Mouse (Mus musculus): ENCODE data around the gene Impdh2. TPM values are rescaled to one million over a fixed set of nuclear protein-coding genes. Genes with fewer than 3 reads are reported as not detected.

Impdh2 gene
- polyA plus RNA-seq, 1 experiment, result 207 TPM

DNA sequence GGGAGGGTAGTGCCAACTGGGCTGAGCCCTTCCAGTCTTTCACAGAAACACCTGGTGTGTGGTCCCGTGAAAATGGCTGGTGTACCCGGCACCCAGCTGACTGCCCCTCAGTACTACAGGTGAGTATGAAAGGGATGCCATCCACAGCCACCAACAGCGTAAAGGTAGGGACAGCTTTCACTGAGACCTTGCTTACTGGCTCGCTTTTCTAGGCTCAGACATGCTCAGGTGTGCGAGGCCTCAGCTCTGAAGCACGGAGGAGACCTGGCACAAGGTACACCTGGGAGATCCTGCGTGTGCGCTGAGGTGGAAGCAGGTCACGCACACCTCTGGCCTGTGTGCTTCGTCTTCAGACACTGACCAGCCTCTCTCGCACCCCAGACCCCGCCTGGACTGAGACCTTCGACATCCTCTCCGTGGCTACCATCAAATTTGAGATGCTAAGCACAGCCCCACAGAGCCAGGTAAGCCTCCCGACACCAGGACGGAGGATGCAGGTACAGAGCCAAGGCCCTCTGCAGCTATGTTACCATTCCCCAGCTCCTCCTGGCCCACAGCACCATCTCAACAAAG lies 11.4 kb downstream of the Impdh2 start:
- TF ChIP-seq POLR2A (IDR thresholded peaks at IDR 0.05; ENCODE audit: borderline replicate concordance, control insufficient read depth, low read depth, low read length) (no peak), CTCF (IDR thresholded peaks at IDR 0.05; ENCODE audit: control insufficient read depth, insufficient read depth, low read length) (no peak)
- peaks cover 6% of the 10 kb centered on the region; the same call in 1 of the 2 replicates for H3K4me1 ChIP-seq (ENCODE audit: control insufficient read depth, insufficient read depth, low read length)

DNA sequence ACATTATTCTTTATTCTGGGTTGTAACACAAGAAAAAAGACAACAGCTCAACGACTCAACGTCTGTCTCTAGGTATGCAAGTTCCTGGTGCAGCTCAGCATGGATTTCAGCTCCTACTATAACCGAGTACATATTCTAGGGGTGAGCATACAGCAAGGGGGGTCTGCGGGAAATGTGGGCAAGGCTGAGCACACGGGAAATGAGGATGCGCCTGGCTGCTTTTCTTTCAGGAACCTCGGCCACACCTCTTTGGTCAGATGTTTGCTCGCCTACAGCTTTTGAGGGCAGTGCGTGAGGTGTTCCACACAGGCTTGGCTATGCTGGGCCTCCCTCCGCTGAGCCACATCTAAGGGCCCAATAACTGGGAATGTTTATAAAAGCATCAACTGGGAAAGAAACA lies 12.2 kb downstream of the Impdh2 start:
- WGBS, result 78% methylated on average over 10 of the region's 10 CpGs

More for the DNA sequence above, 11.4 kb downstream of the Impdh2 start:
- WGBS, result 91% methylated on average over 16 of the region's 16 CpGs
- no peak overlapping the region for H3K27ac ChIP-seq (ENCODE audit: control insufficient read depth, insufficient read depth, low read depth, low read length, poor library complexity)
- no peak overlapping the region for H3K4me3 ChIP-seq (replicated peaks; ENCODE audit: control insufficient read depth, low read depth, low read length)

DNA sequence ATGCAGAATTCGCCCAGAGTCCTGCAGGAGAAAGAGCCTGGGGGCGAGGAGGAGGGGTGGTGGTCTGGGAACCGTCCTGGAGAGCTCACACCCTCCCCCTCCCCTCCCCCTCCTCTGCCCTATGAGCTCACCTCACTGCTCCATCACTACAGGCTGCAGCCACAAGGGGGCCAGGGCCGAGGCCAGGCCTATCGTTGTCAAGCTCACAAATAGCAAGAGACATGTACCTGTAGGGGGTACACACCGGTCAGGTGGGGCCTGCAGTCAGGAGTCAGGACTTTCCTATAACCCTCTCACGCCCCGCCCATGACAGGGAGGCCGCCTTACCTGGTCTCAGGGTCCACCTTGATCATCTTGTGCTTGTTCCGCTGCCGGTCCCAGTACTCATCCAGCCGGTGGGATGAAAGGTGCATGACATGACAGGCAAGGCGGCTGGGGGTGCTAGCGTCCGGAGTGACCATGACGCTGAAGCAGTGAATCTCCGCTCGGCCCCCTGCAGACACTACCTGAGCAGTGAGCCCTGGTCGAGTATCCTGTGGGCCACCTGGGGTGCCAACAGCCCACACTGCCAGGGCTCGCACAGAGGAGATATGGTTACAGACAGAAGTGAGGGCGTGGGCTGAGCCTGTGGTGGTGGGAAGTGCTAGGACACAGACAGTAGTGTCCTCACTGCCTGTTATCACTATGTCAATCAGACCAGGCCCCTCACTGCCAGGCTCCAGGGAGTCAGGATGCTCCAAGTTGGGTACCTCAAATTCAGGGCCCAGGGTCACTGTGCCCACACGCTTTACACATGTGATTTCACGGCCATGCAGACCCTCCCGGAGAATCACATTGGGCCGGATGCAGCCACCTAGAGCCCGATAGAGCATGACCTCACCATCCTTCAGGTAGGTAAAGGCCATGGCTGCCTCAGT lies 13.9 kb downstream of the Impdh2 start:
- 75% methylated on average over 26 of the region's 26 CpGs for WGBS
- TF ChIP-seq POLR2A (IDR thresholded peaks at IDR 0.05; ENCODE audit: borderline replicate concordance, control insufficient read depth, low read depth, low read length), result no peak
- peak; percentile 54; the same call in 1 of the 2 replicates for TF ChIP-seq CTCF (IDR thresholded peaks at IDR 0.05; ENCODE audit: control insufficient read depth, insufficient read depth, low read length)
- H3K4me1 ChIP-seq (ENCODE audit: control insufficient read depth, insufficient read depth, low read length), result peaks cover 4% of the 10 kb centered on the region
- H3K27ac ChIP-seq (ENCODE audit: control insufficient read depth, insufficient read depth, low read depth, low read length, poor library complexity), result no peak overlapping the region
- H3K4me3 ChIP-seq (replicated peaks; ENCODE audit: control insufficient read depth, low read depth, low read length), result no peak overlapping the region

More for the DNA sequence above, 12.2 kb downstream of the Impdh2 start:
- H3K4me3 ChIP-seq (replicated peaks; ENCODE audit: control insufficient read depth, low read depth, low read length), result no peak overlapping the region
- peaks cover 6% of the 10 kb centered on the region; the same call in 1 of the 2 replicates for H3K4me1 ChIP-seq (ENCODE audit: control insufficient read depth, insufficient read depth, low read length)
- TF ChIP-seq CTCF (IDR thresholded peaks at IDR 0.05; ENCODE audit: control insufficient read depth, insufficient read depth, low read length), result no peak
- TF ChIP-seq POLR2A (IDR thresholded peaks at IDR 0.05; ENCODE audit: borderline replicate concordance, control insufficient read depth, low read depth, low read length), result no peak
- no peak overlapping the region for H3K27ac ChIP-seq (ENCODE audit: control insufficient read depth, insufficient read depth, low read depth, low read length, poor library complexity)

DNA sequence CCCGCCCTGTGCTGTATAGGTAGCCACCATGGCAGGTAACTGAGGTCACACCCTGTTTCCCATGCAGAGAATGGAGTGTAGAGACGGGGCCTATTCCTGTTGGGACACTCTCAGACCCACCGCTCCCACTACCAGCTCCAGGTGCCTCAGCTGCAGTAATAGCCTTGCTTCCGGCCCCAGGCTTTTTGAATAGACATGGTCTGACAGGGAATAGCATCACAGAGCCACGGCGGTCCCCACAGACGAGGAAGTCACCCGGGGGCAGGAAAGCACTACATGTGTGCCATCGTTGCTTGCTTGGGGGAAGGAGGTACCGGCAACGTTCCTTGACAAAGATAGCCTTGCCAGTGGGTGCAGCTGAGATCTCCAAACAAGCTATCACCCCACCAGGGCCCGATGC lies 14.8 kb downstream of the Impdh2 start:
- WGBS, result 78% methylated on average over 12 of the region's 12 CpGs
- Histone ChIP-seq H3K4me3 (replicated peaks; ENCODE audit: control insufficient read depth, low read depth, low read length) (no peak overlapping the region), H3K27ac (ENCODE audit: control insufficient read depth, insufficient read depth, low read depth, low read length, poor library complexity) (no peak overlapping the region), H3K4me1 (ENCODE audit: control insufficient read depth, insufficient read depth, low read length) (peaks cover 4% of the 10 kb centered on the region)
- TF ChIP-seq CTCF (IDR thresholded peaks at IDR 0.05; ENCODE audit: control insufficient read depth, insufficient read depth, low read length) (no peak), POLR2A (IDR thresholded peaks at IDR 0.05; ENCODE audit: borderline replicate concordance, control insufficient read depth, low read depth, low read length) (no peak)

DNA sequence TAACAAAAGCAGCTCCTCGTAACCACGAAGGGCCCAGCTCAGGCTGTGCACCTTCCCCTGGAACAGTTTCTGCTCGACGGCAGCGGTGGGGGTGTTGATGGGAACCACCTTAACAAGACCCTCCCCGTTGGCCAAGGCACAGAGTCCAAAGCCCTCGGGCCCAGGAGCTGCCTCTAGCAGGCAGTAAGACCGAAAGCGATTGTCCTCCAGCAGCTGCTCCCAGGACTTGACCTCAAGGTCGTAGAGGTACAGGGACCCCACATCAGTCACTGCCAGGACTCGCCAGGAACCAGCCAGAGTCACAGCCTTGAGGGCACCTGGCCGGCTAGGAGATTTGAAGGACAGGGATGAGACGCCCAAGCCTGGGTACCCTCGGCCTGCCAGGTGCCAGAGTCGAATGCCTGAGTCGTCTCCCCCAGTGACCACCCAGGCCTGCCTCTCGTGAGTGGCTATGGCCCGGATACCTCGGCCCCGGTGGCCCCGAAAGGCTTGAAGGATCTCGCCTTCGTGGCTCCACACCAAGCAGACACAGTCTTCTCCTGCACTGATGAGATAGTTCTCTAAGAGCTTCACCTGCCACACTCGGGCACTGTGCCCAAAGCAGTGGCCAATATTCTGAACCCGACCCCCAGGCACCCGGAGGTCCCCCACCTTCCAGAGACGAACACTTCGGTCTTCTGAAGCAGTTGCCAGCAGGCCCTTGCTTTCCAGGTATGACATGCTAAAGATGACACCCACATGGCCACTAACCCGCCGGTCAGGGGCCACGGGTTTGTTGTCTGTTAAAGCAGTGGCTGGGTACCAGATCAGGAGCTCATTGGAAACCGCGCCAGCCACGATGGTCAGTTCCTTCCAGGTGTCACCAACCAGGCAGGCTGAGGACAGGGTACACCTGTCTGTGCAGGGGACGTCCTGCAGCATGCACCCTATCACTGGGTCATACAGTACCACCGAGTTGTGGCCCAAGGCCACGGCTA lies 15.5 kb downstream of the Impdh2 start:
- Histone ChIP-seq H3K27ac (ENCODE audit: control insufficient read depth, insufficient read depth, low read depth, low read length, poor library complexity) (no peak overlapping the region), H3K4me3 (replicated peaks; ENCODE audit: control insufficient read depth, low read depth, low read length) (no peak overlapping the region), H3K4me1 (ENCODE audit: control insufficient read depth, insufficient read depth, low read length) (peaks cover 3% of the 10 kb centered on the region)
- TF ChIP-seq CTCF (IDR thresholded peaks at IDR 0.05; ENCODE audit: control insufficient read depth, insufficient read depth, low read length) (no peak), POLR2A (IDR thresholded peaks at IDR 0.05; ENCODE audit: borderline replicate concordance, control insufficient read depth, low read depth, low read length) (no peak)
- 89% methylated on average over 37 of the region's 37 CpGs for WGBS

DNA sequence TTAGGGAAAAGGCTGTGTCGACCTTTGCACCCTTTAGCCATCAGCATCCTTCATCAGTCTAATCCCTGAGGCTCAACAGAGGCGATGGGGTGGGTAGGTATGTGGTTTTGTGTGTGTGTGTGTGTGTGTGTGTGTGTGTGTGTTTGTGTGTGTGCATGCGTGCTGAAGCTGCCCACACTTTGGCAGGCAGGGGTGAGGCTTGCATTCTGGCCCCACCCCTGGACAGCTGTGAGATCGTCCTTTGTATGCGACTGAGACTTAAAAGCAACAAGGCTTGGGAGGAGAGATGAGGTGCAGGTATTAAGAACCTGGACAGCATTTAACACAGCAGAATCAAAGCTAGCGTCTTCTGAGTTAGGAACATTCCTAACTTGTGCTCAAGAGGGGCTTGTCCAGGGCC lies 16.9 kb downstream of the Impdh2 start:
- TF ChIP-seq POLR2A (IDR thresholded peaks at IDR 0.05; ENCODE audit: borderline replicate concordance, control insufficient read depth, low read depth, low read length) (no peak), CTCF (IDR thresholded peaks at IDR 0.05; ENCODE audit: control insufficient read depth, insufficient read depth, low read length) (no peak)
- WGBS, result 60% methylated on average over 6 of the region's 6 CpGs
- peaks cover 2% of the 10 kb centered on the region for H3K4me1 ChIP-seq (ENCODE audit: control insufficient read depth, insufficient read depth, low read length)
- H3K27ac ChIP-seq (ENCODE audit: control insufficient read depth, insufficient read depth, low read depth, low read length, poor library complexity), result no peak overlapping the region
- no peak overlapping the region for H3K4me3 ChIP-seq (replicated peaks; ENCODE audit: control insufficient read depth, low read depth, low read length)

DNA sequence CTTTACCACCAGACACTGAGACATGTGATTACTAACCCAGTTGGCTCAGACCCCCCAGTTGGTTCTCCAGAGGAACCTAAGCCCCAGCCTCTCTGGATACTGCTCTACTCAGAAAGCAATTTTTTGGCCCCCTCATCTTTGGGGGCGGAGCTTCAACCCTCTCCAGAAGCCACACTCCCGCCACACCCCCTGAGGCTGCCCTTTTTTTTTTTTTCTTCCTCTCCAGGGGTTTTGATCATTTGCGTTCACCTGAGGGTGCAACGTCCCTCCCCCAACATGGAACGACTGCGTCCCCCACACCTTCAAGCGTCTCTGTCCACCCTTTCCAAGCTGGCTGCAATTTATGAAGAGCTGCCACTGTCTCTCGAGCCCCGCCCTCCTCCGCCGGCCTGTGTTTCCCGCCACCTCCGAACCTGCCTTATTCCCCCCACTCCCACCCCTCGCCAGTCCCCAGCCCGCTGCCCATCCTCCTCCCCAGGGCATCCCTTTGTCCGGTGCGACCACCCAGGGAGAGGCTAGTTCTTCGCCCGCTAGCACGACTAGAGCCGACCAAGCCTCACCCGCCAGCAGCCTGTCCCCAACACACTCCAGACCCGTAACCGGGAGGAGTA lies 18.0 kb downstream of the Impdh2 start:
- no peak for TF ChIP-seq CTCF (IDR thresholded peaks at IDR 0.05; ENCODE audit: control insufficient read depth, insufficient read depth, low read length)
- Histone ChIP-seq H3K4me3 (replicated peaks; ENCODE audit: control insufficient read depth, low read depth, low read length) (peak overlapping the region; percentile 82), H3K27ac (ENCODE audit: control insufficient read depth, insufficient read depth, low read depth, low read length, poor library complexity) (0 out of 2 replicates have a peak overlapping the region, but pooled peaks have one; percentile 46), H3K4me1 (ENCODE audit: control insufficient read depth, insufficient read depth, low read length) (peaks cover 2% of the 10 kb centered on the region)
- WGBS, result under 1% methylated on average over 24 of the region's 24 CpGs
